Mouse (Mus musculus) 3134 (cell line): Measurements from ENCODE around the gene Tagap1.
"Not testable (repeated sequence)": the region's sequence is repeated elsewhere in the genome, so short reads cannot be mapped to it uniquely, and the experiment has no call there.

ENCODE experiments used
- DNase-seq: peaks from one replicate; pipeline ENCODE4 v3.0.0-alpha.2; 2011; ENCODE audit warnings: low spot score; ENCODE audit not compliant: insufficient read length; ENCODE audit errors: extremely low read depth

Tagap1 gene

GRCm38 (mm10) chr17:6960776-6961175 is at the start of gene Tagap1:
Tagap1 (minus strand) TSS chr17:6961156.
- DNase-seq, result peak; percentile 53

- DNase-seq, result not testable (repeated sequence)
These were observed 48.9 kb upstream of the Tagap1 start for GRCm38 (mm10) chr17:7009901-7010300.

DNA sequence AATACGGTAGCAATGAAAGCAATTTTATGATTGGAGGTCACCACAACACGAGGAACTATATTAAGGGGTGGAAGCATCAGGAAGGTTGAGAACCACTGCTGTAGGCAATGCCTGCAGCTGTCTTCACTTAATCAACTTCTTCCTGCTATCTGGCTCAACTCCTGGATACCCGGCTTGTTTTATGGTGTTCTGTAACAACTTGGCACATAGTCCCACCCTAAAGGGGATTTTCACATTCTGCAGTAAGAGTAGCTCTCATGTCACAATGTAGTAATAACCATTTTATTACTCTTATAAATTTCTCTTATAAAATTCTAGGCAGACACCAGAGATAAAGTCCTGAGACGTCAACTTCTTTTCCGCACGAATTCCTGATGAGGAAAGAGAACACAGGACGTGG is 48.5 kb upstream of the Tagap1 start:
- not testable (repeated sequence) for DNase-seq

DNA sequence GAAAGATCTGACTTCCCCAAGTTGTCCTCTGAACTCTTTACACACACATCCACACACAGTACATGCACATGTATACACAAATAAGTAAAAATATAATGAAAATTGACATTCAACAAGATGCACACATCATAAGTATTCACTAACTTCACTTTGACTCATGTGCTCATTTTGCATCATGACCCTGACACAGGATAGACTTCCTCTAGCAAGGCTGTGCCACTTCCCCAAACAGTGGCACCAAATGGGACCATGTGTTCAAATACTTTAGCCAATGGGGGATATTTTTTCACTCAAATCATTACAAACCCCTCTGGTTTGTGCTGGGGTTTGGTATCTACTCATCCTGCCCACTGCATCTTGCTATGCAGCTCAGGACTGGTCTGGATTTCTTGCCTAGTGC is 47.9 kb upstream of the Tagap1 start:
- not testable (repeated sequence) for DNase-seq

DNA sequence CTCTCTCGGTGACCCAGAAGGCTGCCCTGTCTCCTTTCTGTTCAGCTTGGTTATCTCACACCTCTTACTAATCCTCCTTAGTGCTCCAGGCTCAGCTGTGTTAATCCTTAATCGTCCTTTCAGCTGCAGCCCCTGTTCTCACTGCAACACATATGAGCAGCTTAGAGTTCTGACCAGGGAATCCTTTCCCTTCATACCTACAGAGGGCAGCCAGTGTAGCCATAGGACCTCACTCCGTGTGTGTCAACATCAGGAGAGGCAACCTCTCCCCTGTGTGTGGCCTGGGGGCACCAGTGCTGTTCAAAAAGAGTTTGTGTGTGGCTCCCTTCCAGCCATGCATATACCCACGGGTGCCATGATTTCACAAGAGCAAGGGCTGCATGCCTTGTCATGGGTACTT is 44.7 kb upstream of the Tagap1 start:
- not testable (repeated sequence) for DNase-seq

DNA sequence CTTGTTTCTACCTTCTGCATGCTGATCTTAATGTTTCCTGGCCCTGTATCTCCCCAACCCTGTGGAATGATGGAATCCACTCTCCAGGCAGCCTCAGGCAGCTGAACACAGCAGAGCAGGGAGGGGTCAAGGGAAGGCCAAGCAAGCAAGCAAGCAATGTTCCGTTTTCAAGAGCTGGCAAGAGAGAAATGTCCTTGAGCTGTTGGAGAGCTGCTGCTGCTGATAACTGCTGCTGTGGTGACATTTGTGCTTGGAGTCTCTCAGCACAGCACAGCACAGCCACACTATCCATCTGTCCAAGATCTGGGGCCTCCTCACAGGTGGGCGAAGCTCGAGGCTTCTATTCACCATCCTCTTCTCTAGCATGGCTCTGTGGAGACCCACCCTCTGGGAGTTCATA is 42.4 kb upstream of the Tagap1 start:
- not testable (repeated sequence) for DNase-seq

DNA sequence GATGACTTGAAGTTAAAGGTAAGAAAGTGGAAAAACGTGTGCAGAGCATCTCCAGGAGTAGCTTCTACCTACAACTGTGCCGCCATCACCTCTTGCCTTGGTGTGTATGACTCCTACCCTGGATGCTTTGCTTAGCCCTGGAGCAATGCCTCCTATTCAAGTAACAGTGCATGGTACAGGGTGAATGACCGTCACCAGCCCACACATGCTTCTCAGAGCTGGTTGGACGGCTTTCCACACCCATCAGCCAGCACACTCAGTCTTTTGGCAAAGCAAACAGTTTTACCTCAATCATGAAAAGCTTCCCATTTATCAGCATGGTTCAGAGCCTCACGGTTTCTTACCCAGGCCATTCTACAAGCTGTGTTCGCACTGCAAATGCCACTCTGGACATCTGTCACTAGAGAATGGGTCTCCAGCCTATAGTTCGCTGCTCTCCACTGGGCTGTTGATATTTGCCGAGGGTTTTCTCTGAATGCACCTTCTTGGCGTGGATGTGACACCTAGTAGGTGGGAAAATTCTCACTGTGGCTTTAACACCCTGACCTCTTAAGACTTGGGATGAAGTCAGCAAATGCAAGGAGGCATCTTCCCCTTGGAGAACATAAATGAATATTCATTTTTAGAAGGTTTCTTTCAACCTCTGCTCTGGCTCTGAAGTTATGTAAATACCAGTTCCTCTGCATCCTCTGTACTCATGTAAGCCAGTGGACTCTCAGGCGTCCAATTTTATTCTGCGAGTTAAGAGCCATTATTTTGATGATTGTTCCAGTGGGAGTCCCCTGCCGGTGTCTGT is 41.0 kb upstream of the Tagap1 start:
- not testable (repeated sequence) for DNase-seq

- not testable (repeated sequence) for DNase-seq
These were observed 37.0 kb upstream of the Tagap1 start for GRCm38 (mm10) chr17:6997778-6998490.

DNA sequence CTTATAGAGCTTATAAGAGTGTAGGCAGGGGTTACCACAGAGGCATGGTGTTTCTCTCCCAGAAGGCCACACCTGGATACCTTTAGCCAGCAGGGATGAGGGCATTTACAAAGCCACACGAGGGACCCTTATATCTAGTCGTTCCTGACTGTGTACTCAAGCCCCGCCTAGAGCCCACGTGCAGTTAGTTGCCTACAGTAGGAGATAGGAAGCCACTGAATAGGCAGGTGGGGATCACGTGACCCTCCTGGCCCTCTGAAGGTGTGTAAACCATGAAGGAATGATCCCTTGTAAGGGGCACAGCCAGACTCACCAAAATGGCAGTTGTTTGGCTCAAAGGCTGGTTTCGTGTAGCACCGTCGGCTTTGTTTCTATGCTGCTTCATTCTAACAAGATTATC is 35.9 kb upstream of the Tagap1 start:
- not testable (repeated sequence) for DNase-seq

- not testable (repeated sequence) for DNase-seq
These were observed 34.5 kb upstream of the Tagap1 start for GRCm38 (mm10) chr17:6995504-6995903.

GRCm38 (mm10) chr17:6986118-6986517 is 25.2 kb upstream of the Tagap1 start:
- DNase-seq, result not testable (repeated sequence)

DNA sequence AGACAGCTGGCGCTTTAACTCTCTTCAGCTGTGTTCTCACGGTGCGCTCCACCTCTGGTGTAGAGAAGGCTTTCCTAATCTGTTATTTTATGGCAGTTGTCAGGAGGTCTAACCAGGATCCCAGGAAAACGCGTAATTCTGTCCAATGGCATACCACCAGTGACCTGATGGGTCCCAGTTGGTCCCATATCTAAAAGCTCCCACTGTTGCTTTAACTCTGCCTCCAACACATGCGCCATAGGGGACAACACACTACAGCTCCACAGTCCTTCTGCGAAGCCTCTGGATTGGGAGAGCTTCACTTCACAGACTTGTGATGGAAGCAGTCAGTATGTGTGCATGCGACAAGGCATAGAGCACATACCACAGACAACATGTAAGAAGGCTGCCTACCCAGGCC is 19.2 kb upstream of the Tagap1 start:
- DNase-seq, result not testable (repeated sequence)

DNA sequence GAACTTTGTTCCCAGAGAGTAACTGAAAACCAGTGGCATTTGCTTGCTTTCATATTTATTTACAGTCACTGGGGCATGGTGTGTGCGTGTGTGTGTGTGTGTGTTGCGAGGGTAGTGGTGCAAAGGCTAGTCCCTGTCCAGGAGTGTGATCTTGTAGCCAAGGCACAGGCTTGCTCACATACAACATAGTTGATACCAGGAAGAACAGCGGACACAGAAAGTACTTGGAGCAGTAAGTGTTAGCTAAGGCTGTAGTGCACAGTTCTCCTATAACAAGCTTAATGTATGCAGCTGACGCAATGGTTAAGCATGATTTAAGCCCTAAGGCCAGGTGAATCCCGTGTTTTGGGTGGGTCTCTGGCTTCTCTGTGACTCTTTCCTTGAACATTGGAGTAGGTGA is 18.4 kb upstream of the Tagap1 start:
- peak; percentile 19 for DNase-seq

DNA sequence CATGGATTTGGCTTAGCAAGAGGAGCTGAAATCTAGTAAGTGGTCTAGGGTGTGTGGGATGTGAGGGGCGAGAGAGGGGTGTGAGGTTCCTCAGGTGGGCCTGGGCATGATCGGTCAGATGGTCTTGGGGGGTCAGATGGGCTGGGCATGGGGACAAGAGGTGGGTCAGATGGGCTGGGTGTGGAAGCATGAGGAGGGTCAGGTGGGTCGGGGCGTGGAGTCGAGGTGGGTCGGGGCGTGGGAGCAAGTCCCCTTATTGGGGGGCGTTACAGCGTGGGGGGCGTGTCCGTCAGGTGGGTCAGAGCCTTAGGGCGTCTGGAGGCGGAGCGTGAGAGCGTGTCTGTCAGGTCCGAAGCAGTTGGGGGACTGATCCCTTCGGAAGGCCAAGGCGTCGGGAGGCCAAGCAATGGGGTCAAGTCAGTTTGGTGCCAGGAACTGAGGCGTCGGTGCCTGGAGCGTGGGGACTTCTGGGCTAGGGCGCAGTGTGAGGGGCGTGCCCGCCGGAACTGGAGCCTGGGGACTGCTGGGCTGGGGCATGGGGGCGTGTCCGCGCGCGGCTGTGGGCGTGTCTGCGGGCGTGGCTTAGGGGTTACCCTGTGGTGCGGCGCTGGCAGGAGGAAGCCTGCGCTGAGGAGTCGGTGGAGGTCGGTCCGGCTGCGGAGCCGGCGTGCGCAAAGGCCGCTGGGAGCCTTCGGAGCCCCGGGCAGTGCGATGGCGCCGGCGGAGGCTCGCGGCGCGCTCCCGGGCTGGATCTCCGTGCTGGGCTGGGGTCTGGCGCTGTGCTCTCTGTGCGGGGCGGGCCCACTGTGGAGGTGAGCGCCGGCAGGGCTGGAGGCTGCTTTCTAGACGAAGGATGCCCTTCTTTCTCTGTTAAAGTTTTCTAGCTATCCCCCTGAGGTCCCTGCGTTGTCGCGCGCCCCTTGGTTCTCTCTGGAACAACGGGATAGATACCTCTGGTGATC is 17.6 kb upstream of the Tagap1 start, which contains the start of gene Gm49721:
Gm49721 (plus strand) TSS at position 618 of the 962 bp plus-strand sequence.
- DNase-seq, result peak; percentile 61

DNA sequence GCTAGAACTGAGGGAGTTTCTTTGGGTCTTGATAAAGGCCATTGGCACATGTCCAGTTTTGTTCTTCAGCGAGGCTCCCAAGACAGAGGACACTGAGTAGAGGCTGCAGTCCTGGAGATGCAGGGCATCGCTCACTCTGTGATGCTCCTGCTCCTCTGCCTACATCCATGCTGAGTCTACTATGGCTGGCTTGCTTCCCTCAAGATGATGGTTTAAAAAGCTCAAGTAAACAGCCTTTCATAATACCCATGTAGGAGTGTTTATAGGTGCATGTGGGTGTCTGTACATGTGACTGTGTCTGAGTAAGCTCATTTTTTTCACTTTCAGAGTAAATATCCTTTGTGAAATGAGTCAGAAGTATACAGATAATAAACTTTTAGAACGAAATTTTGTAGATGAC is 14.0 kb upstream of the Tagap1 start:
- not testable (repeated sequence) for DNase-seq

GRCm38 (mm10) chr17:6972836-6973396 is 12.0 kb upstream of the Tagap1 start:
- not testable (repeated sequence) for DNase-seq

DNA sequence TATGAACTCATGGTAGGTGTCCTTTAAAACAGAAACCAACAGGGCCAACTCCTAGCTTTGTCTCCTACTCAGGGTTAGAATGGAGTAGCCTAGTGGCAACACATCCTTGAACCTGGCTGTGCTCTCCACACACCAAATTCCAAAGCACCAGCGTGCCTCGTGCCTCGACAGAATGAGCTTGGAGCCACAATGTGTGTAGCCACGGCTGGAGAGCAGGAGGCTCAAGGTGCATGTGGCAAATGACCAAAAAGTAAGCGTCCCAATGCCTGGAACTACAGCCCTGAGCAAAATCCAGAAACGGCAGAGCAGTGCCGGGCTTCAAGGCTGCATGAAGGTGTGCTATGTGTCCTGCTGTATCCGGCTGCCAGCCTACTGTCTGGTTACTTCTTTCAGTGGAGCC is 10.3 kb upstream of the Tagap1 start:
- not testable (repeated sequence) for DNase-seq

DNA sequence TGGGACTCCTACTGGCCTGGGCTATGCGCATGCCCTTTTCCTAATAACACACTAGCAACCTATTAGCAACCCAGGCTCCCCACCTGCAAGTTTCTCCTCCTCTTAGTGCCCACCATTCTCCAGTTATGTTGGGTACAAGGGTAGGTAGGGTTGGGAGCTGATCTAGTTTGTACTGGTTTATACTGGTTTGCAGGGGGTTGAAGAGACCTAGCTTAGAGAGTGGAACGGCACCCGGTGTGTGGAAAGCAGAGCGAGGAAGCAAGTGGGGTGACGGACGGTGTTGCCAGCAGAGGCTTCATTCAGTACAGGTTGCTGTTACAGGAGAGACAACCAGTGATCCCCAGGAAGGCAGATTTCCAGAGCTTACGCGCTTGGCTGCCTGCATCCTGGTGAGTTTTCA is 9.4 kb upstream of the Tagap1 start, which contains the start of gene Rnaset2b:
Rnaset2b (plus strand) TSS at position 301 of the 400 bp plus-strand sequence.
- not testable (repeated sequence) for DNase-seq

DNA sequence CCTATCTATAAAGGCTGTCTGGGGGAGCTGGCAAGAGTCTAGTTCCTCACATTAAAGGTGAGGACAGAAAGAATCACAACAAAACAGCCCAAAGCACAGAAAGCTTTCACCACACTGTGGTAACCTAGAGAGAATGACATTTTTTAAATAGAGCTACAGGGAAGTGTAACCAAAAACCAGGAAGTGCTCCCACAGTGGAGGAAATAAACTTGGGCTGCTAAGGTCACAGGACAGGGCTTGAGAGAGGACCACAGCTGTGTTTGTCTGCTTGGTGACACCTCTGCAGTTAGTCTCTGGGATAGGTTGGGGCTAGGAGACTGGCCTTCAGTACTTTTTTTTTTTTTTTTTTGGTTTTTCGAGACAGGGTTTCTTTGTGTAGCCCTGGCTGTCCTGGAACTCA is 6.7 kb upstream of the Tagap1 start:
- DNase-seq, result not testable (repeated sequence)

- not testable (repeated sequence) for DNase-seq
These were observed 4.4 kb upstream of the Tagap1 start for GRCm38 (mm10) chr17:6965364-6965763.
